Mouse (Mus musculus) testis, adult 2 months (tissue): ENCODE measurements around the gene Rprd1b. TPM values are rescaled to one million over a fixed set of nuclear protein-coding genes. Genes with fewer than 3 reads are reported as not detected.

Experiments
- H3K27ac ChIP-seq: fragments of 200-500 bp; 2 replicates; pipeline ENCODE4 v1.5.1; 2012; ENCODE audit warnings: low read depth, low read length; ENCODE audit not compliant: control insufficient read depth, insufficient read depth
- H3K27me3 ChIP-seq: fragments of 200-500 bp; 2 replicates; pipeline ENCODE4 v1.6.1; 2012; ENCODE audit warnings: mild to moderate bottlenecking, low read length, moderate library complexity; ENCODE audit not compliant: control insufficient read depth, insufficient read depth
- H3K36me3 ChIP-seq: fragments of 200-500 bp; 2 replicates; pipeline ENCODE4 v1.6.1; 2012; ENCODE audit warnings: mild to moderate bottlenecking, low read length; ENCODE audit not compliant: control insufficient read depth, insufficient read depth
- H3K4me1 ChIP-seq: fragments of 200-500 bp; 2 replicates; pipeline ENCODE4 v1.6.1; 2012; ENCODE audit warnings: low read length; ENCODE audit not compliant: control insufficient read depth, insufficient read depth
- H3K4me3 ChIP-seq: fragments of 200-500 bp; 2 replicates; pipeline ENCODE4 v1.5.1; 2012; ENCODE audit warnings: low read depth, mild to moderate bottlenecking, low read length, moderate library complexity, mixed read lengths; ENCODE audit not compliant: control insufficient read depth
- CTCF ChIP-seq: fragments of 200-500 bp; IDR thresholded peaks from 2 replicates; pipeline ENCODE4 v1.5.1; 2012; ENCODE audit warnings: low read depth, mild to moderate bottlenecking, inconsistent platforms, low read length, moderate library complexity; ENCODE audit not compliant: control insufficient read depth, insufficient read depth, insufficient replicate concordance
- POLR2A ChIP-seq: fragments of 200-500 bp; IDR thresholded peaks from 2 replicates; pipeline ENCODE4 v1.6.1; 2012; ENCODE audit warnings: low read depth, mild to moderate bottlenecking, inconsistent platforms, low read length, moderate library complexity; ENCODE audit not compliant: control insufficient read depth
- polyA plus RNA-seq: library from polyadenylated mRNA; depleted of rRNA; stranded (reverse); fragments of >200 nt; gene quantifications from 2 replicates; pipeline ENCODE4 v1.2.3, GENCODE M21; 2012

The Rprd1b gene
- polyA plus RNA-seq, 1 experiment, result 7.3 TPM

- Histone ChIP-seq H3K27me3 (no peaks in the 10 kb centered on the region), H3K36me3 (peaks cover 1% of the 10 kb centered on the region; the same call in 1 of the 2 replicates), H3K4me1 (no peaks in the 10 kb centered on the region), H3K27ac (no peak overlapping the region), H3K4me3 (no peak overlapping the region)
- no peak for TF ChIP-seq POLR2A
- no peak for TF ChIP-seq CTCF
Observed at GRCm38 (mm10) chr2:158067260-158067824, 39.0 kb downstream of the Rprd1b start.

GRCm38 (mm10) chr2:158068444-158068971, 40.2 kb downstream of the Rprd1b start:
- Histone ChIP-seq H3K36me3 (peaks cover 1% of the 10 kb centered on the region; the same call in 1 of the 2 replicates), H3K27me3 (no peaks in the 10 kb centered on the region), H3K4me1 (no peaks in the 10 kb centered on the region), H3K4me3 (no peak overlapping the region), H3K27ac (no peak overlapping the region)
- TF ChIP-seq CTCF, result no peak
- no peak for TF ChIP-seq POLR2A

DNA sequence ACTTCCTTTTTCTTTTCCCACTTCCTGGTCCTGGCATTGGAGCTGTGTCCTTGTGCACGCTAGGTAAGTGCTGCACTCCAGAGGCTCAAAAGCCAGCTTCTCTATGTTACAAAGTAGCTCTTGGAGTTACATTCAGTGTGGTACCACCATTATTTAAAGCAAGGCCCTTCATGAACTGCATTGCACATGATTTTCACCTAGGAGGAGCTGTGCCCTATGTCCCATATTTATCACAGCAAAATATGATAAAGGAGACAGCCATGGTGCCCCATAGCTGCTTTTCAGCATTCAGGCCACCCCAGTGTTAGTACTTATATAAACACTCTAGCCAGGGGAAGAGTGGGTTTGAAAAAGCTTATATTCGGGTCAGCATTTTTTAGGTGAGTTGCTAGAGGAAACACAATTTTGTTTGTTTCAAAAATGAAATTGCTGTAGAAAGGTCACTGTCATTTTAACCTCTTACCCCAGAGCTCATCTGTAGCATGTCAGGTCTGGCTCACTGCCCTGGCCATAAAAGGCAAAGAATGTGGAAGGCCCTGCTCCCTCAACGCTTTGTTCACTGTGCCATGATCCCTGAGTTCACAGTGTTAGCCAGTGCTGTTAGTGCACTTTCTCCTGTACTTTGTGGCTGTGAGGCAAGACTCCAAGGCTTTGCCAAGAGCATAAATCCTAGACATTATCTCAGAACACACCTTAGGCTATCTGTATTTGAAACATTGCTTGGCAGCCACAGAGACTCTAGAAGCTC, 42.8 kb downstream of the Rprd1b start:
- Histone ChIP-seq H3K4me1 (no peaks in the 10 kb centered on the region), H3K27me3 (no peaks in the 10 kb centered on the region), H3K27ac (no peak overlapping the region), H3K4me3 (no peak overlapping the region), H3K36me3 (no peaks in the 10 kb centered on the region; the same call in 1 of the 2 replicates)
- TF ChIP-seq POLR2A (no peak), CTCF (no peak)

GRCm38 (mm10) chr2:158071633-158071995, 43.3 kb downstream of the Rprd1b start:
- H3K27me3 ChIP-seq, result no peaks in the 10 kb centered on the region
- no peak overlapping the region for H3K4me3 ChIP-seq
- H3K27ac ChIP-seq, result no peak overlapping the region
- H3K4me1 ChIP-seq, result no peaks in the 10 kb centered on the region
- H3K36me3 ChIP-seq, result no peaks in the 10 kb centered on the region; the same call in 1 of the 2 replicates
- TF ChIP-seq POLR2A, result no peak
- no peak for TF ChIP-seq CTCF

DNA sequence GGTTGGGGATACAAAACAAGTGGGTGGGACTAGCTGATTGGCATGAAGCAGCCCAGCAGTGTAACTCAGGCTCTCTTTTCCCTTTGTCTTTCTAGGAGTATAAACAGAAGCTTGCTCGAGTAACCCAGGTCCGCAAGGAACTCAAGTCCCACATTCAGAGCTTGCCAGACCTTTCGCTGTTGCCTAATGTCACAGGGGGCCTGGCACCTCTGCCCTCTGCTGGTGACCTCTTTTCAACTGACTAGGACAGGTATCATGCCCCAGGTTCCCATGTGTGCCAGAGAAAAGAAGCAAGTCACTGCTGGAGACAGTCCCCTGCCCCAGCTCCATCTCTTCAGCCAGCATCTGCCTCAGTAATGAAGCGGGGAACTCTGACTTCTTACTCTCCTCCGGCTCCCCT, 46.5 kb downstream of the Rprd1b start:
- Histone ChIP-seq H3K36me3 (no peaks in the 10 kb centered on the region; the same call in 1 of the 2 replicates), H3K27ac (no peak overlapping the region), H3K4me3 (no peak overlapping the region), H3K4me1 (peaks cover 2% of the 10 kb centered on the region; the same call in 1 of the 2 replicates), H3K27me3 (no peaks in the 10 kb centered on the region)
- TF ChIP-seq POLR2A (no peak), CTCF (no peak)

DNA sequence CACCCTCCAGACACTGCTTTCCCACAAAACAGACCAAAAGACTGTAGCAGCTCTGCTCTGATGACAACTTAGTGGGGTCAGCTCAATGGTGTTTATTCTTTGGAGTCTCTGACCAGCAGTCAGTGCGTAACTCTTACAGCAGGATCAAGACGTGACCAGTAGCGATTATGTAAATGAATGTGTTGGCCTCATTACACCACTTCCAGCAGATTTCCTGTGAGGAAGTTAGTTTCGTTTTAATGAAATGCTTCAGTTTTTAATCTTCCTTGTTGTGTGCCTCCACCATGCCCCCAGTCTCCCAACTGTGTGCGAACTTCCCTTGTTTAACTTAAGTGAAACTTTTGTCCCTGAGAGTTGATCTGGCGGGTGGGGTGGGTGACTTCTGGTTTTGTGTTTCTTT, 48.4 kb downstream of the Rprd1b start:
- no peaks in the 10 kb centered on the region for H3K27me3 ChIP-seq
- H3K4me3 ChIP-seq, result no peak overlapping the region
- H3K27ac ChIP-seq, result no peak overlapping the region
- H3K36me3 ChIP-seq, result no peaks in the 10 kb centered on the region; the same call in 1 of the 2 replicates
- H3K4me1 ChIP-seq, result peaks cover 5% of the 10 kb centered on the region; the same call in 1 of the 2 replicates
- TF ChIP-seq CTCF, result no peak
- TF ChIP-seq POLR2A, result no peak

DNA sequence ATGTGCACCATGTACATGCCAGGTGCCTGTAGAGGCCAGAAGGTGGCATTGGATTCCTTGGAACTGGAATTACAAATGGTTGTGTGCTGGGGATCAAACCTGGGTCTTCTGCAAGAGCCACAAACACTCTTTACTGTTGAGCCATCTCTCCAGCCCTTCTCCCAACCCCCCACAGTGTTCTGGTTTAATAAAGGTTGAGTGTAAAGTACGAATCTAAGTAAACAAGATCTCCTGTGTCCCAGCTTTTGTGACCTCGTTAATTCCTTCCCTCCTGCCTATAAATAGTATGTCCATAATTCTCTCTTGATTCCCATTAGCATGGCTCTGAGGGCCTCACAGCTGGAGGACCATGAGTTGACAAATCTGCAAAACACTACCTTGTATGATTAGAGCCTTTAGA, 49.7 kb downstream of the Rprd1b start:
- Histone ChIP-seq H3K36me3 (no peaks in the 10 kb centered on the region; the same call in 1 of the 2 replicates), H3K4me3 (no peak overlapping the region), H3K27ac (no peak overlapping the region), H3K27me3 (no peaks in the 10 kb centered on the region), H3K4me1 (peaks cover 5% of the 10 kb centered on the region; the same call in 1 of the 2 replicates)
- no peak for TF ChIP-seq POLR2A
- no peak for TF ChIP-seq CTCF
